In genomic region chr1:62650491-62650890, GRCm38 (mm10) we compare ENCODE assay signal across 18 mouse cellular contexts.
"Had no signal": no experiment of that assay in that cellular context is flagged by ENCODE, and none has a peak within 500 bp of the region (broad histone marks: within the 10 kb centered on the region; RNA-seq: fewer than 3 reads in every experiment).

No protein-coding gene starts in this region.

- H3K9ac ChIP-seq: lung, embryonic 14.5 days; neural tube, embryonic 13.5 days; neural tube, embryonic 15.5 days had no signal

- H3K27me3 ChIP-seq: neural tube, embryonic 15.5 days had no signal

- DNase-seq: lung, adult 18-20 months; lung, embryonic 14.5 days; lung, postnatal 10 days; lung, postnatal 4 days; midbrain, embryonic 14.5 days; retina, postnatal 1 day; right cerebral cortex, adult 18-20 months; right cerebral cortex, postnatal 25 days; right cerebral cortex, postnatal 4 days; spleen, adult 18-20 months; thymus, adult 18-20 months; thymus, postnatal 25 days; thymus, postnatal 4 days had no signal

- H3K9me3 ChIP-seq: midbrain, embryonic 10.5 days; neural tube, embryonic 13.5 days; neural tube, embryonic 15.5 days had no signal

- H3K36me3 ChIP-seq: midbrain, embryonic 10.5 days; neural tube, embryonic 13.5 days; neural tube, embryonic 15.5 days had no signal

- H3K27ac ChIP-seq: midbrain, embryonic 10.5 days; neural tube, embryonic 13.5 days; neural tube, embryonic 15.5 days had no signal

- H3K4me3 ChIP-seq: midbrain, embryonic 10.5 days; myocyte; neural tube, embryonic 13.5 days; neural tube, embryonic 15.5 days had no signal

- ATAC-seq: midbrain, embryonic 16.5 days had no signal

- H3K4me2 ChIP-seq: lung, embryonic 14.5 days; neural tube, embryonic 13.5 days; neural tube, embryonic 15.5 days had no signal
